Mouse (Mus musculus): Measurements from ENCODE around the gene Vmn1r86. TPM values are rescaled to one million over a fixed set of nuclear protein-coding genes. Genes with fewer than 3 reads are reported as not detected.
"Not testable (repeated sequence)": the region's sequence is repeated elsewhere in the genome, so short reads cannot be mapped to it uniquely, and the experiment has no call there.

Gene Vmn1r86
- total RNA-seq (2012; rRNA removed), result not detected in 2 replicates

DNA sequence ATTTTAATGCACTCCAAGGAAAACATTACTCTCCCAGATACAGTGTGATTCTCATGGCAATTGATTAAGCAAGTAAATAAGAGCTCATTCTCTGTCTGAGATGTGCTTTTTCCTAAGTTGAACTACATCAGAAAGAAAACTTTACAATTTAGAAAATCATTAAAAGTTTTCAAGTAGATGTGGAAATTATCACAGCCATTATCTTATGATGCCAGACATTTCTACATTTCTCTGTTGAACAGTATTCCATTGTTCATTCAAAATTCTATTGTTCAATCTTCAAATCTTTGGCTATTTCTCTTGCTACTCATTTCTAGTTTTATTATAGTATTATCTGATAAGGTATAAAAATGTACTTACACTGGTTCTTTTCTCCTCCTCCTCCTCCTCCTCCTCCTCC lies at the start of gene Vmn1r86:
Gene Vmn1r86, minus strand, starts transcription at position 101 of the 400 bp plus-strand sequence.
- Histone ChIP-seq H3K9ac (ENCODE audit: insufficient read depth, low read depth, low read length, poor library complexity, severe bottlenecking) (no peak within 1 kb of the TSS), H3K36me3 (ENCODE audit: control insufficient read depth, insufficient read depth, low read length, poor library complexity, severe bottlenecking) (no peaks in the 10 kb centered on the region), H3K4me1 (ENCODE audit: control insufficient read depth in 2 of 2, insufficient read depth in 2 of 2, low read length in 2 of 2, poor library complexity in 1 of 2) (no peaks in the 10 kb centered on the region), H3K9me3 (ENCODE audit: control insufficient read depth, insufficient read depth, low read depth, low read length) (no peaks in the 10 kb centered on the region), H3K4me3 (ENCODE audit: insufficient read depth in 1 of 2, low read depth in 1 of 2, low read length in 2 of 2, poor library complexity in 1 of 2, severe bottlenecking in 1 of 2) (no peak within 1 kb of the TSS), H3K27ac (ENCODE audit: insufficient read depth, low read depth, low read length, poor library complexity, severe bottlenecking) (no peak within 1 kb of the TSS)
- in situ Hi-C loops (cut with MboI; ENCODE audit: low sequenced_read_pairs in 2 of 2, unreplicated experiment in 2 of 2), result no loop called here
- DNase-seq (ENCODE audit: low read depth, low spot score), result no peak
- TF ChIP-seq MAFK (IDR thresholded peaks at IDR 0.05; ENCODE audit: insufficient read depth, low read depth, low read length) (no peak), ZC3H11A (IDR thresholded peaks at IDR 0.05; ENCODE audit: borderline replicate concordance, low read depth, low read length) (no peak), HCFC1 (IDR thresholded peaks at IDR 0.05; ENCODE audit: borderline replicate concordance, insufficient read depth, low read length) (no peak)

DNA sequence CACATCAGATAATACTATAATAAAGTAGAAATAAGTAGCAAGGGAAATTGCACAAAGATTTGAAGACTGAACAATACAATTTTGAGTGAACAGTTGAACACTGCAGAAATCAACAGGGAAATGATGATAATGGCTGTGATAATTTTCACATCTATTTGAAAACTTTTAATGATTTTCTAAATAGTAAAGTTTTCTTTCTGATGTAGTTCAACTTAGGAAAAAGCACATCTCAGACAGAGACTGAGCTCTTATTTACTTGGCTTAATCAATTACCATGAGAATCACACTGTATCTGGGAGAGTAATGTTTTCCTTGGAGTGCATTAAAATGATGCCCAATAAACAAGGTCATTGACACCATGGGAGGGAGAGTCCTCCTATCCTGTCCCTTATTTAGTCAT lies 39.6 kb upstream of the Vmn1r86 start, which contains the start of gene Vmn1r88:
Gene Vmn1r88, plus strand, starts transcription at position 301 of the 400 bp plus-strand sequence.
- H3K36me3 ChIP-seq (ENCODE audit: control insufficient read depth, insufficient read depth, low read length, poor library complexity, severe bottlenecking), result no peaks in the 10 kb centered on the region
- H3K9ac ChIP-seq (ENCODE audit: insufficient read depth, low read depth, low read length, poor library complexity, severe bottlenecking), result no peak within 1 kb of the TSS
- no peak for DNase-seq (ENCODE audit: low read depth, low spot score)
- H3K27ac ChIP-seq (ENCODE audit: insufficient read depth, low read depth, low read length, poor library complexity, severe bottlenecking), result no peak within 1 kb of the TSS
- no peak within 1 kb of the TSS for H3K4me3 ChIP-seq (ENCODE audit: insufficient read depth in 1 of 2, low read depth in 1 of 2, low read length in 2 of 2, poor library complexity in 1 of 2, severe bottlenecking in 1 of 2)
- H3K4me1 ChIP-seq (ENCODE audit: control insufficient read depth in 2 of 2, insufficient read depth in 2 of 2, low read length in 2 of 2, poor library complexity in 1 of 2), result no peaks in the 10 kb centered on the region
- H3K9me3 ChIP-seq (ENCODE audit: control insufficient read depth, insufficient read depth, low read depth, low read length), result no peaks in the 10 kb centered on the region
- in situ Hi-C loops (cut with MboI; ENCODE audit: low sequenced_read_pairs in 2 of 2, unreplicated experiment in 2 of 2), result no loop called here
- TF ChIP-seq CHD2 (IDR thresholded peaks at IDR 0.05; ENCODE audit: low read depth, low read length), result no peak
- no peak for TF ChIP-seq ZNF384 (IDR thresholded peaks at IDR 0.05; ENCODE audit: low read depth, low read length)
- no peak for TF ChIP-seq HCFC1 (IDR thresholded peaks at IDR 0.05; ENCODE audit: borderline replicate concordance, insufficient read depth, low read length)
- TF ChIP-seq MAFK (IDR thresholded peaks at IDR 0.05; ENCODE audit: insufficient read depth, low read depth, low read length), result no peak
- TF ChIP-seq ZC3H11A (IDR thresholded peaks at IDR 0.05; ENCODE audit: borderline replicate concordance, low read depth, low read length), result no peak

DNA sequence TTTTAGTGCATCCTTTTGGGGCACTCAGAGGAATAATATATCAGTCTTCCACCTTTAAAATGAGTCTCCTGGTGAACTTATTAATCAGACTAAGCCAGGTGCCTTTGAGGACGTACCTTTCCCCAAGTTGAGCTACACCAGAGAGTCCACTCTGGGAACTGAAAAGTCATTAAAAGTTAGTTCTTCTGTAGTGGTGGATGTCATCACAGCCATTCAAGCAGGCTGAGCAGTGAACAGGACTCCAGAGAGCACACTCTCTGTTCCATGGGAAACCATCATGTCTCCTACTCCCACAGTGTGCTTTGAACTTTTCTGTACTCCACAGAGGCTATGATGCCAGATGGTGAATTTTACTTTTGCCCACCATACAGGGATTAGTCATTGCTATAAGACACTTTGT lies 20.3 kb upstream of the Vmn1r86 start, which contains the start of gene Vmn1r87:
Gene Vmn1r87, minus strand, starts transcription at position 101 of the 400 bp plus-strand sequence.
- in situ Hi-C loops (cut with MboI; ENCODE audit: low sequenced_read_pairs in 2 of 2, unreplicated experiment in 2 of 2), result no loop called here

DNA sequence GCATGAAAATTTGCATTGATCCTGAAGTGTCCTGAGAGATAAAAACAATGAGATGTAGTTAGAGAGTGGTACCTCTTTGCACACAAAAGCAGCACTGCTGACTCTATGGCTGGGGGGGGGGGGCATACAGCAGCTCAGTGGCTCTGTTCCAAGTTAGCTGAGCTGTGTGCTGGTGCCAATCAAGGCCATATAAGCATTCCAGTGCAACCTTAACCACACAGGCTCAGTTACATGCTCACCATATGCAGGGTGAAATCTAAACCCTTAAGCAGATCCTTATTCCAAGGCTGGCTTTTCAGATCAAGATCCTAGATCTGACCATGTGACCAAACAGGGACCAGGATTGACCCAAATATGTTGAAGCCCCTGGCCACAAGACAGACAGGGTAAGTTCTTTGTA lies 17.6 kb upstream of the Vmn1r86 start:
- no peaks in the 10 kb centered on the region for H3K4me1 ChIP-seq (ENCODE audit: control insufficient read depth in 2 of 2, insufficient read depth in 2 of 2, low read length in 2 of 2, poor library complexity in 1 of 2)
- no peaks in the 10 kb centered on the region for H3K9me3 ChIP-seq (ENCODE audit: control insufficient read depth, insufficient read depth, low read depth, low read length)
- H3K36me3 ChIP-seq (ENCODE audit: control insufficient read depth, insufficient read depth, low read length, poor library complexity, severe bottlenecking), result no peaks in the 10 kb centered on the region
- DNase-seq (ENCODE audit: low read depth, low spot score), result no peak
- no peak overlapping the region for H3K27ac ChIP-seq (ENCODE audit: insufficient read depth, low read depth, low read length, poor library complexity, severe bottlenecking)
- in situ Hi-C loops (cut with MboI; ENCODE audit: low sequenced_read_pairs in 2 of 2, unreplicated experiment in 2 of 2), result no loop called here
- H3K4me3 ChIP-seq (ENCODE audit: insufficient read depth in 1 of 2, low read depth in 1 of 2, low read length in 2 of 2, poor library complexity in 1 of 2, severe bottlenecking in 1 of 2), result no peak overlapping the region
- TF ChIP-seq MAFK (IDR thresholded peaks at IDR 0.05; ENCODE audit: insufficient read depth, low read depth, low read length) (no peak), CHD2 (IDR thresholded peaks at IDR 0.05; ENCODE audit: low read depth, low read length) (no peak)
- H3K9ac ChIP-seq (ENCODE audit: insufficient read depth, low read depth, low read length, poor library complexity, severe bottlenecking), result no peak overlapping the region

More for the DNA sequence above, 20.3 kb upstream of the Vmn1r86 start, which contains the start of gene Vmn1r87:
- H3K4me3 ChIP-seq (ENCODE audit: insufficient read depth in 1 of 2, low read depth in 1 of 2, low read length in 2 of 2, poor library complexity in 1 of 2, severe bottlenecking in 1 of 2), result no peak within 1 kb of the TSS
- H3K4me1 ChIP-seq (ENCODE audit: control insufficient read depth in 2 of 2, insufficient read depth in 2 of 2, low read length in 2 of 2, poor library complexity in 1 of 2), result no peaks in the 10 kb centered on the region
- H3K36me3 ChIP-seq (ENCODE audit: control insufficient read depth, insufficient read depth, low read length, poor library complexity, severe bottlenecking), result no peaks in the 10 kb centered on the region
- no peak within 1 kb of the TSS for H3K9ac ChIP-seq (ENCODE audit: insufficient read depth, low read depth, low read length, poor library complexity, severe bottlenecking)
- no peak for TF ChIP-seq HCFC1 (IDR thresholded peaks at IDR 0.05; ENCODE audit: borderline replicate concordance, insufficient read depth, low read length)
- TF ChIP-seq ZNF384 (IDR thresholded peaks at IDR 0.05; ENCODE audit: low read depth, low read length), result no peak
- no peak for TF ChIP-seq MAFK (IDR thresholded peaks at IDR 0.05; ENCODE audit: insufficient read depth, low read depth, low read length)
- no peak for TF ChIP-seq ZC3H11A (IDR thresholded peaks at IDR 0.05; ENCODE audit: borderline replicate concordance, low read depth, low read length)
- no peak for TF ChIP-seq CHD2 (IDR thresholded peaks at IDR 0.05; ENCODE audit: low read depth, low read length)
- DNase-seq (ENCODE audit: low read depth, low spot score), result no peak
- H3K9me3 ChIP-seq (ENCODE audit: control insufficient read depth, insufficient read depth, low read depth, low read length), result no peaks in the 10 kb centered on the region
- H3K27ac ChIP-seq (ENCODE audit: insufficient read depth, low read depth, low read length, poor library complexity, severe bottlenecking), result no peak within 1 kb of the TSS

DNA sequence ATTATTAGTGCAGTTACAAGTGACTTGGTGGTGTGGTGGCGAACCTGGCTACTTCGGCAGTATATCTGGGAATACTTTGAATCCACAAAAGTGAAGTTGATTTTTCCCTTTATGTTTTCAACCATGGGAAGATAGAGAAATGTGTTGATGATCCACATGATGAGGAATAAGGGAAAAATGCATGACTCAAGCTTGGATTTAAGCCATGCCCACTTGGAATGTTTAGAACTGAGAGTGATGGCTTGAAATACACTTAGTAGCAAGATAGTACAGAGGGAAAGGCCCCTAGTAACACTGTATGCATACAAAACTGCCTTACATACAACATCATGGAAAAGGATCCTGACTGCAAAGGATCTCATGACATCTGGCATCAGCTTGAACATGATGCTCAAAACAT lies 12.1 kb upstream of the Vmn1r86 start:
- no peaks in the 10 kb centered on the region for H3K9me3 ChIP-seq (ENCODE audit: control insufficient read depth, insufficient read depth, low read depth, low read length)
- no peak overlapping the region for H3K4me3 ChIP-seq (ENCODE audit: insufficient read depth in 1 of 2, low read depth in 1 of 2, low read length in 2 of 2, poor library complexity in 1 of 2, severe bottlenecking in 1 of 2)
- in situ Hi-C loops (cut with MboI; ENCODE audit: low sequenced_read_pairs in 2 of 2, unreplicated experiment in 2 of 2), result no loop called here
- no peaks in the 10 kb centered on the region for H3K4me1 ChIP-seq (ENCODE audit: control insufficient read depth in 2 of 2, insufficient read depth in 2 of 2, low read length in 2 of 2, poor library complexity in 1 of 2)
- no peak for TF ChIP-seq ZC3H11A (IDR thresholded peaks at IDR 0.05; ENCODE audit: borderline replicate concordance, low read depth, low read length)
- TF ChIP-seq ZNF384 (IDR thresholded peaks at IDR 0.05; ENCODE audit: low read depth, low read length), result no peak
- no peak for TF ChIP-seq HCFC1 (IDR thresholded peaks at IDR 0.05; ENCODE audit: borderline replicate concordance, insufficient read depth, low read length)
- TF ChIP-seq MAFK (IDR thresholded peaks at IDR 0.05; ENCODE audit: insufficient read depth, low read depth, low read length), result no peak
- no peak for TF ChIP-seq CHD2 (IDR thresholded peaks at IDR 0.05; ENCODE audit: low read depth, low read length)
- DNase-seq (ENCODE audit: low read depth, low spot score), result no peak
- H3K36me3 ChIP-seq (ENCODE audit: control insufficient read depth, insufficient read depth, low read length, poor library complexity, severe bottlenecking), result no peaks in the 10 kb centered on the region
- H3K27ac ChIP-seq (ENCODE audit: insufficient read depth, low read depth, low read length, poor library complexity, severe bottlenecking), result no peak overlapping the region
- H3K9ac ChIP-seq (ENCODE audit: insufficient read depth, low read depth, low read length, poor library complexity, severe bottlenecking), result no peak overlapping the region

DNA sequence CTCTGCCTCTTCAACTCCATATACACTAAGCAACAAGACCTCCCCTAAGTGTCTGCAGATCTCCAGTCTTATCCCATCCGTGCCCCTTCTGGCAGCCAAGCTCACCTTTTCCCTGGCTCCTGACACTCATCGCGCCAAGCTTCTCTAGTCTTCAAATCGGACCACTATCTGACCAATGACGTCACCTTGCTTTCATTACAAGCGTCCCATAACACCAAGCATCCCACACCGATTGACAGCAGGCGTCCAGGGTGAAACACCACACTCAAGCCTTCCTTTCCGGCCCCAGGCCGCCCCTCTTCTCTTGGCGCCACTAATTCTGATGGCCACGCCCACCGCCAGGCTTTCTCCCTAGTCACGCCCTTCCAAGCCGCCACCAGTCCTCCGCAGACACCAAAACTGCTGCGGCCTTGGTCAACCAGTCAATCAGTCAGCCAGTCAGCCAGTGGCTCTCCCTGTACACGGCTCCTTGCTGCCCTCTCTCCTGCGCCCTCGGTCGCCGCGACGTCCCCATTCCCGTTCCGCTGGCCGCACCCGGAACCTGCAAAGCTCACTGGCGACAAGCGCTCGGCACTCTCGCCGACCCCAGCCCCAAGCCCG lies 3.9 kb upstream of the Vmn1r86 start:
- Histone ChIP-seq H3K4me3 (ENCODE audit: insufficient read depth in 1 of 2, low read depth in 1 of 2, low read length in 2 of 2, poor library complexity in 1 of 2, severe bottlenecking in 1 of 2) (peak overlapping the region; percentile 66 to 67), H3K9ac (ENCODE audit: insufficient read depth, low read depth, low read length, poor library complexity, severe bottlenecking) (peak overlapping the region; percentile 73)
- in situ Hi-C loops (cut with MboI; ENCODE audit: low sequenced_read_pairs in 2 of 2, unreplicated experiment in 2 of 2); H3K9me3 ChIP-seq (ENCODE audit: control insufficient read depth, insufficient read depth, low read depth, low read length); H3K36me3 ChIP-seq (ENCODE audit: control insufficient read depth, insufficient read depth, low read length, poor library complexity, severe bottlenecking); H3K27ac ChIP-seq (ENCODE audit: insufficient read depth, low read depth, low read length, poor library complexity, severe bottlenecking); H3K4me1 ChIP-seq (ENCODE audit: control insufficient read depth in 2 of 2, insufficient read depth in 2 of 2, low read length in 2 of 2, poor library complexity in 1 of 2): not testable (repeated sequence)
- peak; percentile 0 for DNase-seq (ENCODE audit: low read depth, low spot score)
